Mouse (Mus musculus) heart, adult 18-20 months (tissue): ENCODE measurements around the gene Gpx4. TPM values are rescaled to one million over a fixed set of nuclear protein-coding genes. Genes with fewer than 3 reads are reported as not detected.

Experiments
- DNase-seq, 2 experiments: peaks; one replicate each; pipeline ENCODE4 v3.0.0; 2021 to 2022; ENCODE audit warnings: mixed read lengths in 1 of 2
- total RNA-seq, 2 experiments: library from RNA; stranded (reverse); gene quantifications; 2 replicates each; pipeline ENCODE4 v1.2.3; 2021

Gene Gpx4
- total RNA-seq, 2 experiments from 2014 or later = 983 to 1,022 TPM

DNA sequence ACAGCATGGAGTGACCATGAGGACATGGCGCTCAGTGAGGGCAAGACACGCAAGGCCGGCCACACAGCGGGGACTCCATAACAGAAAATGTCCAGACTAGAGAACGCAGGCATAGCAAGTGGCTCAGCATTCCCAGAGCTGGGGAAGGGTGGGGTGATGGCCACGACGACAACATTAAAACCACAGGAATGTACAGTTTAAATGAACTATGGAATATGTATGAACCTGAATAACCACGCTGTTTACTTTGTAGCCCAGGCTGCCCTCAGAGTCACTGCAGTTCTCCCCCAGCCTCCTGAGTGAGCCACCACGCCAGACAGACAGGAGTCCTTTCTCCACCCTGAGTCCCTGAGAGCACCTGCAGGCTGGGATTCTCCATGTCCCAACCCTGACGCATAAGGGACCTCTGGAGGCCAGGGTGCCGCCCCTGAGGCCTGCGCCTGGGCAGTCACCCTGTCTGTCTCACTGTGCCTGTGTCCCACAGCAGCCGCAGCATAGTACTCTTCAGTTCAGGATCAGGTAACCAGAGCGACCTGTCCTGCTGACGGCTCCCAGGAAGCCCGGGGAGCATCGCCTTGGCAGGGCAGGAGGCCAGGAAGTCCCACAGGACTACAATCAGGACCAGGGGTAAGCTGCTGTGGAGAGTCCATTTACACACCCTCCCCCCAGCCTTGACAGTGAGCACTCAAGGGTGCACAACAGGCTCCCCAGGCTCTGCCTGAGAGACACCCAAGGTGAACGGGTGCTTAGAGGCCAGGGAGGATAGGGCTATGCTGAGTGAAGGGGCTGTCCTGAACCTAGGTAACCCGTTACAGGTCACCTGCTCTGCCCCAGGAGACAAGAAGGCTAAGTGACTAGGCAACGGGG, 25.9 kb downstream of the Gpx4 start:
- DNase-seq = no peak

DNA sequence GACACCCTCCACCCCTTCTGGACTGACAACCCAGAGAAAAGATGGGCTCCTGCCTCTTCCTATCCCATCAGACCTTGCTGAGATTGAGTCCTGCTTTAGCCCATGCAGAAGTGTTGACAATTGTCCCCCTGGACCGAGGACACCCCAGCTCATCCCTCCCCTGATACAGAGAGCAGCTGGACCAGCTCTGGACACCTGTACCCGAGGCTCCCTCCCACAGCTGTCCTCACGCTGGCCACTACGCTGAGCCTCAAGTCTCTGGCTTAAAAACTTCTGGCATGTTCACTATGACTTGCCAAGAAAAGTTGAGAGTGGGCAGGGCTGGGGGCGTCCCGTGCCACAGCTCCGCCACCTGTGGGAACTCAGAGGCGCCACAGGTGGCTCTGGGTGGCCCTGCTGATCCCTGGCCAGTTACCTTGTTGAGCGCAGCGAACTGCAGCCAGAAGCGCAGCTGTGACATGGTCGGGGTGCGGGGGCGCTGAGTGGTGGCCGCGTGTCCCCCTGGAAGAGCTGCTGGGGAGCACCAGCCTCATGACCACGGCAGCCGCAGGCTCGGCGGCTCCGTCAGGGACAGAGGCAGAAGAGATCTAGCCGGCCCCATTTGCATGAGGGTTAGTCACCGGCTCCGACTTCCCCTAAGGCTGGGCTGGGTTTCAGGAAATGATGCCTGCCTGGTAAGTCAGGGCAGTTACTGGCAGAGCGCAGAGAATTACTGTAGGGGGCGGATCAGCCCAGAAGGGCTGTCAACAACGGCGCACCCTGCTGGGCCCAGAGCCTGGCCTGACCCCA, 28.0 kb downstream of the Gpx4 start:
- DNase-seq = peak; percentile 75 to 92

DNA sequence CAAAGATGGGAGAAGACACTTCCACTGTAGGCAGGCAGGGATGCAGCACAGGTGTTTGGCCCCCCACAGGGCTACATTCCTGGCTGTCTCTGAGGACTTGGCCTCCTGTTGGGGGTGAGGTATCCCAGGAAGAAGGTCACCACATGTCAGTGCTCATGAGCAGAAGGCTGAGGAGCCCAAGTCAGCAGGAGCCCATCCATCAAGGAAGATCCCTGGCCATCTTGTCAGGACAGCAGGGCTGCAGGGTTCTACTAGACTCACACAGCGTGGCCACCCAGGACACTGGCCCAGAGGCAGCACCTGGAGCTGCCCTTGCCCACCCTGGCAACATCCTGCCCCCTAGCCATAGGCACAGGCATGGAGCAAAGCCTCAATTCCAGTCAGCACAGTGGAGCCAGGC, 29.0 kb downstream of the Gpx4 start:
- DNase-seq = no peak

DNA sequence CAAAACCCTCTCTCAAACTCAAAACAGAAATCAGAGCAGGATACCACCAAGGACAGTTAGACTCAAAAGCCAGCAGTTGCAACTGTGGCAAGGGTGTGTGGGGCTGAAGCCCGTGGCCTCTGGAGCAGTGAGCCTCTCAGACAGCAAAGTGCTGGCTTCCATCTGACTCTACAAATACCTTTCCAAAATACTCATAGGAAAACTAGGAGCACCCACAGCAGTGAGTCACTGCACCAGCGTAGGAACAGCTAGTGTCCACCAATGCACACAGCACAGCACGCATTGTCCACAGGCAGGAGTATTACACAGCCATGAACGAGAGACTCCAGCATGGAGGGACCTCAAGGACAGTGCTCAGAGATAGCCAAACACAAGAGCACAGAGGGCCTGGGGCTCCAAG, 29.4 kb downstream of the Gpx4 start:
- no peak for DNase-seq

DNA sequence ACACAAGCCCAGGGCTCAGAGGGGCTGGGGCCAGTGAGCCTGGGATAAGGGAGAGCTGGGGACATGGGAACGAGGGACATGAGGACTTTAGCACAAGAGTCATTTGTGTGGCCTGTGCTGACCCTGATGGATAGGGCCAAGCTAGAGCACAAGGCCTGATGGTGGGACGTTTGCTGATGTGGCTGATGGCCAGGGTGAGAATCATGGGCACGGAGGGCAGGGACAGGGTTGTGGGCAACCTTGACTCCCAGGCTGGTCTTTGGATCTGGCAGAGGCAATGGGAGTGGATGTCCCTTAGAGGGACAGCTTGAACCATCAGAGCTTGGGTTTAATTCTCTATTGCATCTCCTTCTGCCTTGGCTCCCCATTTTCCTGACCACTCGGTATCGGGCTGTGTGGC, 30.3 kb downstream of the Gpx4 start:
- no peak for DNase-seq

DNA sequence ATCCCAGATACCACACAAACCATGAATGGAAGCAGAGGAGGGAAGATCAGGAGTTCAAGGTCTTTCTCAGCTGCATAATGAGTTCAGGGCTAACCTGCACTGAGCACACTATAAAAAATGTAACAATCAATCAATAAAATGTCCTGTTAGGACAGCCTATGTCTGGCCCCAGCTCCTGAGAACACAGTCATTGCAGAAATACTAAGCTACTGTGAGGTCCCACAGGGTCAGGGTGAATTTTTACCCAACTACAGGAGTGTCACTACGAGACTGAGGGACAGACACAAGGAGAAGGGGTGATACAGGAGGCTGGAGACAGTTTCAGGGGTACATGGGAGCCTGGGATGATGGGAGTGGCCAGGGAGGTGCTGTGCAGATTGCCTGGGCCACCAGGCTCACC, 31.4 kb downstream of the Gpx4 start:
- no peak for DNase-seq

DNA sequence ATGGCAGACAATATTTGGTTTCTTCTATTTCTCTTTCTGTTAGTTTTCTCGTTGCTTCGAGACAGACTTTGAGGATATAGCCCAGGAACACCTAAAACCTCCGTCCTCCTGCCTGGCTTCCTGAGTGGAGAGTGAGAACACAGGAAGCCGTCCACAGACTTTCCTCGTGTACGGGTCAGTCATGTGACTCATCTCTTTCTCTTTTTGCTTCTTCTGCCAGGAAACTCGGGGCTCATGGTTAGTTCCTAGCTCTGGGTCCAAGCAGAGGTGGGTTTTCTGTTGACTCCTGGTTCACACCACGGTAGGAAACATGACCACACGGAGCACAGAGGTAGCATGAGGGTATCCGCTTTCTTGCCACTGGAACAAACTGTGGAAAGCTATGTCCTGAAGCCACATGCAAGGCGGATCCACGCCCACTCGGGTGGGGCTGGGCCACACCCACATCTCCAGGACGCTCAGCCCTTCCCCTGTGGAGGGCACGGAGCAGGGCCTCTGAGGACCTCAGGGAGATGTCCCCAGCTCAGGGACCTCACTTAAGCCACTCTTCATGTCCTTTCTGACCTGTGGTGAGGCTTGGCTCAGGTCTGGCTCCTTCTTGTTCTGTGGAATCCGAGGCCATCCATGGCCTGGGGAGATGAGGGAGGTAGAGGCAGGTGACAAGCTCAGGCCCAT, 33.6 kb downstream of the Gpx4 start:
- no peak for DNase-seq

DNA sequence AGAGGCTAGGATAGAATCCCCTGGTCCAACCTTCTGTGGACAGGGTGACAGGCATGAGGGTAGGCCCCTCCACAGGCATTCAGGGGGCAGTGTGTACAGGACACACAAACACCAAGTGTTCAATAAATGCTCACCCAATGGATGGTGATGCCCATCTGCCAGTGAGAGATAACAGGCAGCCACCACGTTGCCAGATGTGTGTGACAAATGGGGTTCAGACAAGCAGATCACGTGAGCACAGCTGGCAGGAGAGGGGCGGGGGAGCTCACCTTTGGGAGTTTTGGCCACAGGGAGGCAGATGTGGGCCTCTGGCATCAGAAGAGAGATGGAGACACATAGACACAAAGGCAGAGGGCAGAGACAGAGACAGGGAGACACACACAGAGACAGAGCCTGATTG, 34.1 kb downstream of the Gpx4 start:
- no peak for DNase-seq

DNA sequence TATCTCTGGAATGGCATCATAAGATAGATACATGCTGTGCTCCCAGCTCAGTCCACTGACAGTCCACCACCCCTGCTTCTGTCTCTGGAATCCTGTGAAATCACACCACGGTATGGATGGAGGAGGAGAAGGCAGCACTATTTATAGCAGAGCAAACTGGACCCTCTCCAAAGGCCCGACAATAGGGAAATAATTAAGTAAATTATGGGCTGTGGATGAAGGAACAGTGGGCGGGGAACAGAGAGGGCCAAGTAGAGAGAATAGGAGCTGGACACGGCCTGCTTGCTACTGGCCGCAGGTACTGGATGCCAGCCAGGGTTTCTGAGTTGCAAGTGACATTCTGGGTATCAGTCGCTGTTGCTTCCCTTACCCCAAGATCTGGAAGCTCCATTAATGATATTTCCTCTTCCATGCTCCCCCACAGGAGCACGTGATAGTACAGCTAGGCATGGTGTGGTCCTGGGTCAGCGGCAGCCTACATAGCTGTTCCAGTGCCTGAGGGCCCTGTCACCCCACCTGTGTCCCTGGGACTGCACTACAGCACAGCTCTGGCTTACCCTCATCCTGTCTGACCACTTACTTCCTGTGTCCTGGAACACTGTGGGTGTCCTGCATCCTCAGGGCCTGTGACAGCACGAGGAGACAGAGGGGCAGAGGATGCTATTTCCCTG, 38.0 kb downstream of the Gpx4 start:
- peak; percentile 53 to 67 for DNase-seq

DNA sequence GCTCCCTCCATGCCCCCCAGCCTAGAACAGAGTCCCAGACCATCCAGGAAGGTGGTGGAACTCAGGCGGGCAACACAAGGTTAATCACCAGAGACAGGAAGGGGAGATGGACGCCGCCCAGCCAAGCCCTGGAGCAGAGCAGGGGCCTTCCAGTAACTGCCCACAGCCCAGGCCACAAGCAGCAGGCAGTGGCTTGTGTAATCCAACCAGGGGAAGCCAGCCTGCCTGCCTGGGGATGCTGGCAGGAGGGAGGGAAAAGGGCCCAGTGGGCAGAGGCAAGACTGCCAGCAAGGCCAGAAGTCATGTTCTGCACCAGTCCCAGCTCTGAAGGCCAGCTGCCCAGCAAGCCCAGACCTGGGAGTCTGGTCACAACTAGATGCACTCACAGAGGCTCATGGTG, 39.9 kb downstream of the Gpx4 start:
- peak in 1 of 2 experiments; percentile 55 for DNase-seq

DNA sequence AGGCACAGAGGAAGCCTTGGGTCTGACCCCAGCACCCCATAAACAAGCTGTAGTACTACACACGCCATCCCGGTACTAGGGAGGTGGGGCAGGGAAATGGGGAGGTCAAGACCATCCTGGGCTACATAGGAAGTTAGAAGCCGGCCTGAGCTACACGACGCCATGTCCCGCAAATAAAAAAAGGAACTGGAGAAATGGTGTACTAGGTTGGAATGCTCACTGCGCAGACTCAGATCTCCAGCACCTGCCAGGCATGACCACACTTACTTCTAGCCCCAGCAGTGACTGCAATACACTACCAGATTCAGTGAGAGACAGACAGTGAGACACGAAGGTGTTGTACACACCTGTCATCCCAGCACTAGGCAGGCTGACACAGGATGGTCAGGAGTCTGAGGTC, 40.5 kb downstream of the Gpx4 start:
- DNase-seq = no peak

DNA sequence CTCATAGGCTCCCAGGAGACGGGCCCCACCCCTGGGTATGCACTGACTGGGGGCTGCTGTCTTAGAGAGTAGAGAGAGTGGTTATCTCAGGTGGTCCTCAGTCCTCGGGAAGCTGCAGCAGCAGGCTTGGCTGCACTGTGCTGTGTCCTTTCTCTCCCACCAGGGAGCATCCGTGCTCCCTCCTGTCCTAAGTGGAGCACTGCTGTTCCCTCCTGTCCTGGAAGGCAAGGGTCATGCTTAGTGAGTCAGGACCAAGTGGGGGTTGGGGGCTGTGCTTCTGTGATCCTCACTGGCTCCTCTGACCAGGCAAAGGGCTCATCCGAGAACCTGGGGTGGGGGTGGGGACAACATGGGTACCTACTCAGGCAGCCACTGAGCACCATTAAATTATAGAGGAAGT, 42.2 kb downstream of the Gpx4 start:
- no peak for DNase-seq

DNA sequence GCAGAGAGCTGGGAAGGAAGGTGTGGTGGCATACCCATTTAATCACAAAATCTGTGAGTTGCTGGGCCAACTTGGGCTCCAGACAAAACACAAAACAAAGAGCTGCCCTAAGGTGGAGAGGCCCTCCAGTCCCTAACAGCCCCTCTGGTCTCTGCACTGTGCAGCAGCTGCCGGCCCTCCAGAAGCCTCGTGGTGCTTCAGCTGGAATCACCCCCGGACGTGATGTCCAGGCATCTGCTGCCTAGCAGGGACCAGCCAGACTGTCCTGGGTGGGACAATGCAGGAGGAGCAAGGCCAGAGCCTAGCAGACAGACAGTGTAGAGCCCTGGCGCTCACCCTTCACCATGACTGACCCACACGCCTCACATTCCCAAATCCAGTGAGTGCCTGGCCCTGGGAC, 44.6 kb downstream of the Gpx4 start:
- no peak for DNase-seq

DNA sequence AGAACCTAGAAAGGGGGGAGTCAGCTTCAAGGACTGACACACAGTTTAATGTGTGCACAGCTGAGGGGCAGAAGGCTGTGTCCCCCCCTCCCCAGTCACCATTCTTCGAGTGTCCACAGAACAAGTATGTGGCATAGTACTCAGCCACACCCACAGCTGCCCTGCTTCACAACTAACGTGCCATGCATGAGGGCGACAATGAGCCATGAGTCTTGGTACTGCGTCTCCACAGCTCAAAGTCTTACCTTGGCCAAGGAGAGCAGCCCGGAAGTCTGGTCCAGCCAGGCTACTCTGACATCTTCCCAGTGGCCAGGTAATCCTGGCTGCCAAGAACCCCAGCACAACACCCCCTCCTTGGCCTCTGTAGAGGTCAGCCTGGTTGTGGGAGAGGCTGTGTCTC, 45.7 kb downstream of the Gpx4 start:
- DNase-seq = no peak

DNA sequence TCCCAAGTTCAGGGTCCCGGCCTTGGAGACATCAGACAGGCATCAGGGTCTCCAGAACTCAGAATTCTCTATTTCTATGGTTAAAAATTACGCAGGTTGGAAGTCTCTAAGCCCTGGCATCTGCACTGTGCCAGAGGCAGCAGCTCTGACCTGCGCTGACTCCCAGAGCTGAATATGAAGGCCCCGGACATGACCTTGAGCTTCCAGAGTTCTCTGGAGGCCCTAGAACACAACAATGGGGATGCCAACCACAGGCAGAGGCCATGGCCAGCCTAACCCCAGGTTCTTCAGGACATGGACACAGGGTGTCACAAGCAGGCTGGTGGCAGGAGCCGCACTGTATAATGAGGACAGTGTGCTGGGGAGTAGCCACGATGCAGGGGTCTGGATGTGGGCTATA, 47.1 kb downstream of the Gpx4 start:
- DNase-seq = no peak

DNA sequence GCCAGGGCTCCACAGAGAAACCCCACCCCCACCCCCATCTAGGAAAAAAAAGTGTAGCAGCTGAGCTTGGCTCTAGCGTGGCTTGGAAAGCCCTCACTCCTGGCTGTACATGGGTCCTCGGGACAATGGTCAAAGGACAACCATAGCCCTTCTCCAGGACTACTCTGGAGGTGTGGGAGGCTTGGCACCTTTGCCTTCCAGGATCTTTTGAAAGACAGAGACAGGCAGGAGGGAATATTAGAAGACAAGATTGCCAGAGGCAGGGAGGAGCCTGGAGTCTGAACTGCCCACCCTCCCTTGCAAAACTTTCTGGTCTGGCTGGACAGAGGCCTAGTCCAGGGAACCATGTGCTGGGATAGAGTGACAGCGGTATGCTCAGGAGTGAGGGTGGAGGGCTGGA, 47.7 kb downstream of the Gpx4 start:
- no peak for DNase-seq

DNA sequence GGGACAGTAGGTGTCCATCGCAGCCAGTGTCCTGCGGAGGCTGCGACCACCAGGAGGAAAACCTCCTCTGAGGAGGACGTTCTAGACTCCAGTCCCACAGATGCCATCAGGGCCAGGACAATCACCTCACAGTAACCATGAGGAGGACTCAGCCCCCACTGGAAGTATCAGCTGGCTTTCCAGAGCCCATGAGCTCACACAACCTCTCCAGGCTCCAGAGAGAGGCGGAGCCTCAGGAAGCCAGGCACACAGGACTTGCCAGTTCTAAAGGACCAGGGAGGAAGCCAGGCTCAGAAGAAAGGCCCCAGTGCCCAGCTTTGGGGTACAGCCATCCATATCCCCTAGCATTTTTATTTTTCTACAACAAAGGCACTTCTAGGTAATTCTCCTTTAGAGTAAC, 48.6 kb downstream of the Gpx4 start:
- DNase-seq = peak in 1 of 2 experiments; percentile 55

DNA sequence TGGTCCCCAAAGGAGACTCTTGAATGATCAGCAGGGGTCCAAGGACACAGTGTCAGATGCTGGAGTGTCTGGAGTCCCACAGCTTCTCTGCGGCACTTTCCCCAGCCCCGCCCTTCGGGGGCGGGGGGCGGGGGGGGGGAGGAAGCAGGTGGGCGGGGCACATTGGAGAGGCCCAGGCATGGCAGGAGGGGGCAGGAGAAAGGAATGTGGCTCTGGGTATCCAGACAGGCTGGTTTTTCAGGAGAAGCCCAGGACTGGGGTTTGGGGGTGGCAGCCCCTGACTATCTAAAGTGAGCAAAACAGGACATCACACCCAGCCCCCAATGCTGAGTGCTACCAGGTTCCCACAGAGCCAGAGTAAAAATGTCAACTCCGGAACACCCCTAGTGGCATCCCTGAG, 50.3 kb downstream of the Gpx4 start:
- DNase-seq = no peak

DNA sequence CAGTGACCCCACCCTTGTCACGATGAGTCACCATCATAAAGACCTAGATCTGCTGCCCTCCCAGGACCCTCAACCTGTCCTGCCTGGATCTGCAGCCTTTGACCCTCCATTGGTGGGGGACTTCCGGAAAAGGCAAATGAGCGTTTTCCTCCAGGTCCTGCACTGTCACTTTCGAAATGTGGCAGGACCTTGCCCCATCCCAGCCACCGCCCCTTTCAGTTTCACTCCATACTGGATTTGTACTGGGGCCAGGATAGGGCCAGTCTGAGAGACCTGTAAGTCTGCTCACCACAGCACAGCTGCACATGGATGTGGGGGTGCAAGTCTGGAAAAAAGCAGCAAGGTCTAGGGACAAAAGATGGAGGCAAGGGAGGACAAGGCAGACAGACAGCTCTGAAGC, 51.7 kb downstream of the Gpx4 start:
- no peak for DNase-seq

DNA sequence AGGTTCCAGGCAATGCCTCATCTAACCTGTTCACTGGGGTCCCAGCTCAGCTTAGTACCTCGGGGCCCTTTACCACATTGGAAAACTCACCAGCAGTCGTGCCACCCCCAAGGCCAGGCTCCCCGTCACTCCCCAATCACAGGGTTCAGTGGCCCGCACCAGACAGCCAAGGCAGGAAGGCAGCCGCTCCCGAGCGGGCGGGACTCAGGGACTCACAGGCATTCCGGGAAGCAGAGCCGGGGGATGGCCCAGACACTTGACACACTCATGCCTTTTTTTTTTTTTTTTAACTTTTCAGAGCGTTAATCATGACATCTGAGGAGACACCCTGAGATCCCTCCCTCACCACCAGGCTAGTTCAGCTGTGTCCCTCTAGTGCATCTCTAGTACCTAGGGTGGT, 54.0 kb downstream of the Gpx4 start:
- DNase-seq = peak; percentile 51 to 62

DNA sequence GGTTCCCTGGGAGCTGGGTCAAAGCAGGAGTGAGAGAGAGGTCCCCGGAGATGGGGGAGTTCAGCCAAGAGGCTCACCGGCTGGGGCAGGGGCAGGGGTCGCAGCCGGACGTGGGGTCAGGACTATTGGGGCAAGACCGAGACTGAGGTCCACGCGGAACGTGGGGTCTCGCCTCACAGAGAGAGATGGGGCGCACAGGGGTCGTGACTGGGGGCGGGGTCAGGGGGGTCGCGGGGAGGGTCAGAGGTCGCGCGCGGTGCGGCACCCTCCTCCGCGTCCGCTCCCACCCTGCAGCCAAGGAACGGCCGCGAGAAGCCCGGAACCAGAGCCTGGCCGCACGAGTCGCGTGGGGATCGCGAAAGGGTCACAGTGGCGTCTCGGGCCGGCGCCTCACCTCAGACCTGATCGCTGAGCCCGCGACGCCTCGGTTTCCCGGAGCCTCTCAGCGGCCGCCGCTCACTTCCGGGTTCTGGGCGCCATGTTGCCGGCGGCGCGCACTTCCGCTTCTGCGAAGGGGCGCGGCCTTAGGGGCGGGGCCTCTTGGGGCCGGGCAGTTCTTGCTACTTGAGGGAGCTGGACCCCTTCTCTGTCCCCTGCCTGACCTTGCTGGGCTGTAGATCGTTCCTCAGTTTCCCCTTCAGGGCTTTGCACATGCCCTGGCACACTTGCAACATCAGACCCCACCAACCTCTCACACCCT, 55.4 kb downstream of the Gpx4 start:
- DNase-seq = peak; percentile 92 to 93

DNA sequence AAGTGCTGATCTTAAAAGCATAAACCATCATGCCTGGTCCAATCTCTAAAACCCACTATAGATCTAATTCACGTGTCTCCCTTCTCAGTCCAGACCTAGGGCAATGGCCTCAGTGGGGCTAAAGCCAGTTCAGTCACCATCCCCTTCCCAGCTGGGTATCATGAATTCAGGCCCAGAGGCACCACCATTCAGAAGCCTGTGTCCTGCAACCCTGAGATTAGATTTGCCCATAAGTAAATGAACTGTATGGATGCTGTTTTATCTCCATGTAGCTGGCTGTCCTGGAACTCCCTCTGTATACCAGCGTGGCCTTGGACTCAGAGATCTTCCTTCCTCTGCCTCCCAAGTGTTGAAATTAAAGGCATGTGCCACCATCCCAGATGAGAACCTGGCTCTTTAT, 56.1 kb downstream of the Gpx4 start:
- DNase-seq = no peak
